Mouse (Mus musculus) ES-E14 (cell line): ENCODE data around the gene Farsb. TPM values are rescaled to one million over a fixed set of nuclear protein-coding genes. Genes with fewer than 3 reads are reported as not detected.
A peak's percentile ranks its signal among the peaks of the same experiment; 100 is the strongest.

ENCODE experiments used
- DNase-seq: peaks from one replicate; pipeline ENCODE4 v3.0.0-alpha.2; 2013; ENCODE audit warnings: low read depth, low spot score
- H3K27ac ChIP-seq: 2 replicates; pipeline ENCODE4 v1.5.1; 2012; ENCODE audit warnings: low read depth, mild to moderate bottlenecking, low read length, moderate library complexity, mixed read lengths; ENCODE audit not compliant: poor library complexity, insufficient read depth, severe bottlenecking
- H3K36me3 ChIP-seq: 2 replicates; pipeline ENCODE4 v1.6.1; 2012; ENCODE audit warnings: mild to moderate bottlenecking, low read length, moderate library complexity, mixed read lengths; ENCODE audit not compliant: control insufficient read depth, poor library complexity, insufficient read depth, severe bottlenecking
- H3K4me1 ChIP-seq, 2 experiments: fragments of 150-350 bp in 1 of 2; sonication (generic) in 1 of 2; 2 replicates each; pipeline ENCODE4 v1.6.1; 2012; ENCODE audit warnings: low read length in 2 of 2, mild to moderate bottlenecking in 1 of 2, mixed read lengths in 1 of 2; ENCODE audit not compliant: control insufficient read depth in 2 of 2, insufficient read depth in 2 of 2, poor library complexity in 1 of 2
- H3K4me3 ChIP-seq, 2 experiments: fragments of 150-350 bp in 1 of 2; sonication (generic) in 1 of 2; 2 replicates each; pipeline ENCODE4 v1.5.1; 2012; ENCODE audit warnings: low read length in 2 of 2, low read depth in 1 of 2, mild to moderate bottlenecking in 1 of 2, mixed read lengths in 1 of 2; ENCODE audit not compliant: insufficient read depth in 1 of 2, poor library complexity in 1 of 2, severe bottlenecking in 1 of 2
- H3K9ac ChIP-seq: 2 replicates; pipeline ENCODE4 v1.6.1; 2012; ENCODE audit warnings: low read depth, mild to moderate bottlenecking, low read length, mixed read lengths; ENCODE audit not compliant: poor library complexity, insufficient read depth, severe bottlenecking
- H3K9me3 ChIP-seq: fragments of 150-350 bp; sonication (generic); 2 replicates; pipeline ENCODE4 v1.6.1; 2012; ENCODE audit warnings: low read depth, mild to moderate bottlenecking, low read length; ENCODE audit not compliant: control insufficient read depth, insufficient read depth
- CHD2 ChIP-seq: IDR thresholded peaks from 2 replicates; pipeline ENCODE4 v1.6.1; 2014; ENCODE audit warnings: mild to moderate bottlenecking, low read depth, low read length, inconsistent platforms
- HCFC1 ChIP-seq: IDR thresholded peaks from 2 replicates; pipeline ENCODE4 v1.6.1; 2012; ENCODE audit warnings: low read length, inconsistent platforms, borderline replicate concordance; ENCODE audit not compliant: insufficient read depth
- MAFK ChIP-seq: IDR thresholded peaks from 2 replicates; pipeline ENCODE4 v1.6.1; 2014; ENCODE audit warnings: mild to moderate bottlenecking, low read depth, low read length, inconsistent platforms; ENCODE audit not compliant: insufficient read depth
- ZC3H11A ChIP-seq: IDR thresholded peaks from 2 replicates; pipeline ENCODE4 v1.6.1; 2012; ENCODE audit warnings: low read depth, mild to moderate bottlenecking, inconsistent platforms, low read length, borderline replicate concordance
- ZNF384 ChIP-seq: IDR thresholded peaks from 2 replicates; pipeline ENCODE4 v1.6.1; 2012; ENCODE audit warnings: low read depth, low read length, inconsistent platforms
- in situ Hi-C, 2 experiments: fragments of 600-800 bp; cut with MboI; formaldehyde crosslinking; loops; one replicate each; pipeline ENCODE4 v1.15.1; 2025; ENCODE audit warnings: low sequenced_read_pairs in 2 of 2, inconsistent platforms in 1 of 2; ENCODE audit not compliant: unreplicated experiment in 2 of 2
- total RNA-seq: library from RNA; depleted of rRNA; stranded (reverse); fragments of 300-350 nt; gene quantifications from 2 replicates; pipeline ENCODE4 v1.2.3, GENCODE M21; 2012

Gene Farsb
- total RNA-seq, 1 experiment, result 100 TPM

- no peak for DNase-seq
- Histone ChIP-seq H3K9me3 (no peaks in the 10 kb centered on the region), H3K9ac (no peak overlapping the region), H3K4me1 (peaks cover 0 to 4% of the 10 kb centered on the region in 2 experiments; a peak in 1 of 4 replicates), H3K4me3 (no peak overlapping the region), H3K27ac (no peak overlapping the region), H3K36me3 (no peaks in the 10 kb centered on the region)
- in situ Hi-C loops, result no loop called here
- TF ChIP-seq ZNF384 (no peak), CHD2 (no peak)
Measured at GRCm38 (mm10) chr1:78534428-78535150, 45.9 kb upstream of the Farsb start.

- Histone ChIP-seq H3K9ac (no peak overlapping the region), H3K9me3 (no peaks in the 10 kb centered on the region), H3K4me3 (no peak overlapping the region), H3K27ac (no peak overlapping the region), H3K4me1 (no peaks in the 10 kb centered on the region), H3K36me3 (no peaks in the 10 kb centered on the region)
- in situ Hi-C loops, result no loop called here
- TF ChIP-seq ZNF384, result peak; percentile 71
- TF ChIP-seq ZC3H11A, result no peak
- no peak for DNase-seq
Measured at GRCm38 (mm10) chr1:78532184-78532800, 43.6 kb upstream of the Farsb start.

GRCm38 (mm10) chr1:78530500-78531215 lies 42.0 kb upstream of the Farsb start:
- Histone ChIP-seq H3K27ac (no peak overlapping the region), H3K4me1 (no peaks in the 10 kb centered on the region), H3K36me3 (no peaks in the 10 kb centered on the region), H3K9ac (no peak overlapping the region), H3K4me3 (no peak overlapping the region), H3K9me3 (no peaks in the 10 kb centered on the region)
- DNase-seq, result no peak
- TF ChIP-seq CHD2 (no peak), HCFC1 (no peak), ZC3H11A (no peak), ZNF384 (no peak), MAFK (no peak)
- in situ Hi-C loops, result no loop called here

DNA sequence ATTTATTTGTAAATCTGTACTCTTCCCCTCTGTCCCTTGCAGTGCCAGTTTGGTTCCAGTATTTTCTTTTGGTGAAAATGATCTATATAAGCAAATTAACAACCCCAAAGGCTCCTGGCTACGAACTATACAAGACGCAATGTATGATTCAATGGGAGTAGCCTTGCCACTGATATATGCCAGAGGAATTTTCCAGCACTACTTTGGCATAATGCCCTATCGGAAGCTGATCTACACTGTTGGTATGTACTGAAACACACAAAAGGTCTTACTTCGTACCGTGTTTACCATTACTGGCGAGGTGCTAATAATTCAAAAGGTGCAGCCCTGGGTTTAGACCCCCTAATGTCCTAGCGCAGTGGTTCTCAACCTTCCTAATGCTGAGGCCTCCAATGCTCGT lies 40.3 kb upstream of the Farsb start:
- H3K4me1 ChIP-seq, result no peaks in the 10 kb centered on the region
- DNase-seq, result no peak
- H3K9me3 ChIP-seq, result no peaks in the 10 kb centered on the region
- no peak overlapping the region for H3K27ac ChIP-seq
- H3K36me3 ChIP-seq, result no peaks in the 10 kb centered on the region
- no peak overlapping the region for H3K9ac ChIP-seq
- H3K4me3 ChIP-seq, result no peak overlapping the region
- in situ Hi-C loops, result no loop called here
- TF ChIP-seq ZC3H11A (no peak), CHD2 (no peak), MAFK (no peak), ZNF384 (no peak), HCFC1 (no peak)
